Mouse (Mus musculus): Measurements from ENCODE around the gene Slc4a3. TPM values are rescaled to one million over a fixed set of nuclear protein-coding genes. Genes with fewer than 3 reads are reported as not detected.

The Slc4a3 gene
- polyA plus RNA-seq, 1 experiment from 2014 or later, result 15.3 TPM

DNA sequence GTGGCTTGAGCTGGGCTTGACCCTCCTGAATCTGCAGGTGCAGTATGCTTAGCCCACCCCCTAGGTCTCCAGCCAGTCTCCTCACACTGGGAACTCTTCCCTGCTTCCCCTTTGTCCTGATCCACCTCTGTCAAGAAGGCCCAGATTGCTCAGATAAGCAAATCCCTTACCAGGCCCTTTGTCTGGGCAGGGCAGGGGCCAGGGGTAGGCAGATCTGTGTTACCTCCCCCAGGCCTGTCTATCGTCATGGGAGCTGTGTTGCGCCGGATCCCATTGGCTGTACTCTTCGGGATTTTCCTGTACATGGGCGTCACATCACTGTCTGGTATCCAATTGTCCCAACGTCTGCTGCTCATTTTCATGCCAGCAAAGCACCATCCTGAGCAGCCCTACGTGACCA is 11.0 kb downstream of the Slc4a3 start:
- no peak overlapping the region for H3K4me3 ChIP-seq (replicated peaks; ENCODE audit: low read depth, low read length)
- ATAC-seq (replicated peaks; ENCODE audit: low FRiP score, low read depth), result no peak
- whole genome bisulfite sequencing, result 93% methylated on average over 7 of the region's 7 CpGs
- H3K4me1 ChIP-seq (replicated peaks; ENCODE audit: insufficient read depth, low read length), result 0 out of 2 replicates have a peak, but pooled peaks cover 6% of the 10 kb centered on the region
- H3K27me3 ChIP-seq (ENCODE audit: insufficient read depth, low read length), result no peaks in the 10 kb centered on the region
- H3K4me2 ChIP-seq (ENCODE audit: low read length), result no peak overlapping the region
- H3K9ac ChIP-seq (ENCODE audit: low read depth, low read length), result no peak overlapping the region
- TF ChIP-seq CTCF (IDR thresholded peaks at IDR 0.05; ENCODE audit: low read depth), result no peak
- H3K27ac ChIP-seq, result no peak overlapping the region
- peaks cover 8% of the 10 kb centered on the region for H3K36me3 ChIP-seq (ENCODE audit: insufficient read depth, low read length)
- DNase-seq (ENCODE audit: low spot score), result no peak
- H3K9me3 ChIP-seq (replicated peaks; ENCODE audit: low read length), result no peaks in the 10 kb centered on the region

GRCm38 (mm10) chr1:75558388-75559178 is 12.5 kb downstream of the Slc4a3 start:
- no peak for DNase-seq (ENCODE audit: low spot score)
- Histone ChIP-seq H3K27me3 (ENCODE audit: insufficient read depth, low read length) (no peaks in the 10 kb centered on the region), H3K36me3 (ENCODE audit: insufficient read depth, low read length) (peaks cover 6% of the 10 kb centered on the region; the same call in 1 of the 2 replicates), H3K4me2 (ENCODE audit: low read length) (no peak overlapping the region), H3K4me3 (replicated peaks; ENCODE audit: low read depth, low read length) (no peak overlapping the region), H3K9me3 (replicated peaks; ENCODE audit: low read length) (no peaks in the 10 kb centered on the region), H3K4me1 (replicated peaks; ENCODE audit: insufficient read depth, low read length) (0 out of 2 replicates have a peak, but pooled peaks cover 6% of the 10 kb centered on the region), H3K27ac (peak overlapping the region; percentile 73), H3K9ac (ENCODE audit: low read depth, low read length) (no peak overlapping the region)
- 81% methylated on average over 18 of the region's 18 CpGs for whole genome bisulfite sequencing
- no peak for TF ChIP-seq CTCF (IDR thresholded peaks at IDR 0.05; ENCODE audit: low read depth)
- no peak; the same call in 1 of the 2 replicates for ATAC-seq (replicated peaks; ENCODE audit: low FRiP score, low read depth)

DNA sequence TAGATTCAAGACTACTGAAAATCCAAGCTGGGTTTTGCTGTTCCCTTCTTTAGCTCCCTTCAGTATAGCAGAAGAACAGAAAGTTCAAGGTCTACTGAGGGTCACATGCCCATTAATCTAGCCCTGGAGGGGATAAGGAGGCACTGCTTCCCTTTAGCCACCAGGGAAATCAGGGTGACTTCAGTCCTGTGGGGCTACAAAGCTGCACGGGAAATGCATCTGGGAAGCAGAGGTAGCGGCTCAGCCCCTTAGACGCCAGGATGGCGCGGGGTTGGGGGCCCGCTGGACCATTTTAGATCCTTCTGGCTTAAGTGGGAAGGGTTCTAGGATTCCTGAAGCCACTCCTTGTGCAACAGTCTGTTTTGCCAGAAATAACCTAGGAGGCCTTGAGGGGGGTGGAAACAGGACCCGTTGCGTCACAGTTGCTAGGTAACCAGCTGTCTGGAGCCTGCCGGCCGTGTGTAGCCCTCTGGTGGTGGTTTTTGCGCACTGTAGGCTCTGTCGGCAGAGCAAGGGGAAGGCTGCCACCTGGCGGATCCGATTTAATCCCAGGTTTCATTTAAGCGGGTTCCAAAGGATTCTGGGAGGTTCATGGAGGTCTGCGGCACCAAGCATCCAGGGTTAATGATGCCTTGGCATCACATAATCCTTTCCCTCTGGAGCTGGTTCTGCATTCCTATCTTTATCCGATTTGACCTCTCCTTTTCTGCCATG is 13.3 kb downstream of the Slc4a3 start:
- Histone ChIP-seq H3K9me3 (replicated peaks; ENCODE audit: low read length) (no peaks in the 10 kb centered on the region), H3K27me3 (ENCODE audit: insufficient read depth, low read length) (no peaks in the 10 kb centered on the region), H3K4me2 (ENCODE audit: low read length) (peak overlapping the region; percentile 45; the same call in 1 of the 2 replicates), H3K36me3 (ENCODE audit: insufficient read depth, low read length) (peaks cover 6% of the 10 kb centered on the region; the same call in 1 of the 2 replicates), H3K4me1 (replicated peaks; ENCODE audit: insufficient read depth, low read length) (0 out of 2 replicates have a peak, but pooled peaks cover 6% of the 10 kb centered on the region), H3K4me3 (replicated peaks; ENCODE audit: low read depth, low read length) (no peak overlapping the region), H3K9ac (ENCODE audit: low read depth, low read length) (no peak overlapping the region), H3K27ac (peak overlapping the region; percentile 73)
- TF ChIP-seq CTCF (IDR thresholded peaks at IDR 0.05; ENCODE audit: low read depth), result peak; percentile 100
- ATAC-seq (replicated peaks; ENCODE audit: low FRiP score, low read depth), result peak; percentile 94
- peak; percentile 98 for DNase-seq (ENCODE audit: low spot score)
- WGBS, result 2% methylated on average over 17 of the region's 17 CpGs

- no peak for TF ChIP-seq CTCF (IDR thresholded peaks at IDR 0.05; ENCODE audit: low read depth)
- 0 out of 2 replicates have a peak, but pooled peaks cover 6% of the 10 kb centered on the region for H3K4me1 ChIP-seq (replicated peaks; ENCODE audit: insufficient read depth, low read length)
- H3K27ac ChIP-seq, result no peak overlapping the region
- no peak overlapping the region for H3K9ac ChIP-seq (ENCODE audit: low read depth, low read length)
- no peak overlapping the region for H3K4me2 ChIP-seq (ENCODE audit: low read length)
- DNase-seq (ENCODE audit: low spot score) (no peak), ATAC-seq (replicated peaks; ENCODE audit: low FRiP score, low read depth) (no peak)
- WGBS, result 80% methylated on average over 12 of the region's 12 CpGs
- no peaks in the 10 kb centered on the region for H3K9me3 ChIP-seq (replicated peaks; ENCODE audit: low read length)
- H3K4me3 ChIP-seq (replicated peaks; ENCODE audit: low read depth, low read length), result no peak overlapping the region
- H3K27me3 ChIP-seq (ENCODE audit: insufficient read depth, low read length), result no peaks in the 10 kb centered on the region
- H3K36me3 ChIP-seq (ENCODE audit: insufficient read depth, low read length), result peaks cover 6% of the 10 kb centered on the region; the same call in 1 of the 2 replicates
Measured at GRCm38 (mm10) chr1:75560206-75560913, 14.3 kb downstream of the Slc4a3 start.

DNA sequence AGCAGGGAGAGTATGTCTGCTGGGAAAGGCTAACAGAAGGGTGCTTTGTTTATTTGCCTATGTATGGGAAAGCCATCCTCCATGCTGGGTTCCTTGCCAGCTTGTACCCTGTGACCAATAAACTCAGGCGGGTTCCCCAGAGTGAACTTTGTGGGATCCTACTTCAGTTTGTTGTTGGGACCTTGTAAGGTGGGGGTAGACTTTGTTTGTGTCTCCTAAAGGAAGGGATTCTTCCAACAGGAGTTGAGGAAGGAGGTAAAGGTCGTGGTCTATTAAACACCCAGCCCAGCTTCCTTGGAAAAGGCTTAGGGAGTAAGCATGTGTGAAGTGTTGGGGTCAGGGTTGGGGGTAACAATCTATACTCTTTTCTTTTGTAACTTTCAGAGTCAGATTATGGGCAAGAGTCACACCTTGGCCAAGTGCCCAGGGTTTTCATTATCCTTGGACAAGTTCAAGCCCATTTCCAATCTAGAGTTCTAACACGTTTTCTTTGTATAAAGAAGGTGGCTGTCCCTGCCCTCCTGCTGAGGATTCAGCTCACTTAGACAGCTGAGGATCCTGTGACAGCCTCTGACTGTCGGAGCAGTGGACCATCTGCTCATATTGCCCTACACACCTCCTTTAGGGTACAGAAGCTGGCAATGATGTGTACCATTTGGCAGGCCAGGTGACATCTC is 15.3 kb downstream of the Slc4a3 start:
- ATAC-seq (replicated peaks; ENCODE audit: low FRiP score, low read depth) (no peak), DNase-seq (ENCODE audit: low spot score) (no peak)
- WGBS, result 29% methylated on average over 4 of the region's 4 CpGs
- Histone ChIP-seq H3K4me2 (ENCODE audit: low read length) (no peak overlapping the region), H3K27me3 (ENCODE audit: insufficient read depth, low read length) (no peaks in the 10 kb centered on the region), H3K36me3 (ENCODE audit: insufficient read depth, low read length) (peaks cover 6% of the 10 kb centered on the region; the same call in 1 of the 2 replicates), H3K9ac (ENCODE audit: low read depth, low read length) (no peak overlapping the region), H3K27ac (no peak overlapping the region), H3K4me1 (replicated peaks; ENCODE audit: insufficient read depth, low read length) (0 out of 2 replicates have a peak, but pooled peaks cover 6% of the 10 kb centered on the region), H3K9me3 (replicated peaks; ENCODE audit: low read length) (no peaks in the 10 kb centered on the region), H3K4me3 (replicated peaks; ENCODE audit: low read depth, low read length) (no peak overlapping the region)
- no peak for TF ChIP-seq CTCF (IDR thresholded peaks at IDR 0.05; ENCODE audit: low read depth)
